29 mouse cellular contexts compared by ENCODE assay signal in genomic region chr2:20947036-20947435, GRCm38 (mm10). TPM values are rescaled to one million over a fixed set of nuclear protein-coding genes. Genes with fewer than 3 reads are reported as not detected.
A peak's percentile ranks its signal among the peaks of the same experiment; 100 is the strongest.
DNase-seq lines count a peak whose midpoint lies in the region; ATAC-seq and TF ChIP-seq lines count a peak whose summit lies in the region.
"Had no signal": no experiment of that assay in that cellular context is flagged by ENCODE, and none has a peak within 500 bp of the region (broad histone marks: within the 10 kb centered on the region; RNA-seq: fewer than 3 reads in every experiment).

No protein-coding gene starts in this region.

- no peak for TF ChIP-seq CTCF in heart, postnatal 0 days (IDR thresholded peaks at IDR 0.05; ENCODE audit: low read depth)
- no peak for TF ChIP-seq CTCF in liver, embryonic 14.5 days (IDR thresholded peaks at IDR 0.05; ENCODE audit: low read depth)

- H3K27ac ChIP-seq in heart, embryonic 11.5 days (ENCODE audit: low read depth, low read length), result 0 out of 2 replicates have a peak overlapping the region, but pooled peaks have one; percentile 17
- peak overlapping the region; percentile 68 for H3K27ac ChIP-seq in heart, postnatal 0 days (ENCODE audit: low read depth)
- H3K27ac ChIP-seq in brown adipose tissue, adult 24 weeks (replicated peaks; ENCODE audit: low read depth, low read length), result 0 out of 2 replicates have a peak overlapping the region, but pooled peaks have one; percentile 0
- H3K27ac ChIP-seq in liver, embryonic 14.5 days, result peak overlapping the region; percentile 34; the same call in 1 of the 2 replicates
- H3K27ac ChIP-seq: embryonic facial prominence, embryonic 15.5 days; gastrocnemius, adult 2 months; hindbrain, embryonic 12.5 days; left cerebral cortex, adult 2 months; neural tube, embryonic 15.5 days; stomach, postnatal 0 days had no signal

- H3K4me3 ChIP-seq in heart, embryonic 11.5 days (ENCODE audit: low read depth, low read length), result no peak overlapping the region
- H3K4me3 ChIP-seq in heart, postnatal 0 days (ENCODE audit: low read depth, low read length), result no peak overlapping the region
- no peak overlapping the region for H3K4me3 ChIP-seq in brown adipose tissue, adult 24 weeks (ENCODE audit: insufficient read depth, low read depth, low read length)
- no peak overlapping the region for H3K4me3 ChIP-seq in liver, embryonic 14.5 days (ENCODE audit: insufficient read depth in 1 of 2, low read depth in 2 of 2, low read length in 2 of 2)
- H3K4me3 ChIP-seq: embryonic facial prominence, embryonic 15.5 days; gastrocnemius, adult 2 months; hindbrain, embryonic 12.5 days; left cerebral cortex, adult 2 months; neural tube, embryonic 15.5 days had no signal

- H3K4me1 ChIP-seq in heart, embryonic 11.5 days (ENCODE audit: control insufficient read depth, insufficient read depth, low read length), result peaks cover 22% of the 10 kb centered on the region
- peaks cover 22% of the 10 kb centered on the region for H3K4me1 ChIP-seq in heart, postnatal 0 days (ENCODE audit: control insufficient read depth, insufficient read depth)
- H3K4me1 ChIP-seq in brown adipose tissue, adult 24 weeks (ENCODE audit: control insufficient read depth, insufficient read depth, insufficient read length, low read length), result peaks cover 5% of the 10 kb centered on the region; the same call in 1 of the 2 replicates
- peaks cover 19 to 31% of the 10 kb centered on the region in 2 experiments for H3K4me1 ChIP-seq in liver, embryonic 14.5 days (replicated peaks; ENCODE audit: control insufficient read depth in 2 of 2, insufficient read depth in 2 of 2, low read length in 1 of 2)

- no peaks in the 10 kb centered on the region for H3K36me3 ChIP-seq in heart, embryonic 11.5 days (ENCODE audit: control insufficient read depth, insufficient read depth, low read length)
- H3K36me3 ChIP-seq in heart, postnatal 0 days (replicated peaks; ENCODE audit: control insufficient read depth, insufficient read depth, low read length), result 0 out of 2 replicates have a peak, but pooled peaks cover 2% of the 10 kb centered on the region
- H3K36me3 ChIP-seq in liver, embryonic 14.5 days (replicated peaks; ENCODE audit: control insufficient read depth, insufficient read depth, low read depth), result no peaks in the 10 kb centered on the region
- H3K36me3 ChIP-seq: embryonic facial prominence, embryonic 15.5 days; hindbrain, embryonic 12.5 days; neural tube, embryonic 15.5 days had no signal

- intact Hi-C loops in heart, postnatal 14 days (cut with DNase I), result loop anchor here (5.0 kb wide), 1 partner anchor 40 kb away; no protein-coding TSS in a partner anchor

- no peaks in the 10 kb centered on the region for H3K27me3 ChIP-seq in heart, embryonic 11.5 days (ENCODE audit: control insufficient read depth, insufficient read depth, low read length)
- H3K27me3 ChIP-seq in heart, postnatal 0 days (ENCODE audit: control insufficient read depth, insufficient read depth, low read length), result no peaks in the 10 kb centered on the region
- no peaks in the 10 kb centered on the region for H3K27me3 ChIP-seq in liver, embryonic 14.5 days (ENCODE audit: control insufficient read depth, insufficient read depth, low read length)
- H3K27me3 ChIP-seq: CH12.LX; embryonic facial prominence, embryonic 15.5 days; hindbrain, embryonic 12.5 days; neural tube, embryonic 15.5 days; Patski had no signal

- no peak overlapping the region for H3K9ac ChIP-seq in heart, embryonic 11.5 days (ENCODE audit: low read depth, low read length)
- no peak overlapping the region; the same call in 1 of the 2 replicates for H3K9ac ChIP-seq in heart, postnatal 0 days (replicated peaks; ENCODE audit: low read depth, low read length)
- H3K9ac ChIP-seq in liver, embryonic 14.5 days (replicated peaks), result no peak overlapping the region
- H3K9ac ChIP-seq: embryonic facial prominence, embryonic 15.5 days; hindbrain, embryonic 12.5 days; neural tube, embryonic 15.5 days had no signal

- no peak for ATAC-seq in heart, embryonic 11.5 days (replicated peaks; ENCODE audit: insufficient number of reproducible peaks, low FRiP score, low TSS enrichment)
- ATAC-seq in heart, postnatal 0 days (ENCODE audit: insufficient read depth, low read depth), result no peak
- ATAC-seq in liver, embryonic 14.5 days (ENCODE audit: insufficient read depth), result peak; percentile 32; the same call in 1 of the 2 replicates
- ATAC-seq in CD4-positive, CD25-positive, alpha-beta regulatory T cell, adult 4 months, result no peak
- ATAC-seq: forebrain, embryonic 14.5 days; Patski had no signal

- no peak overlapping the region for H3K4me2 ChIP-seq in heart, embryonic 11.5 days
- H3K4me2 ChIP-seq in heart, postnatal 0 days (ENCODE audit: low read depth, low read length), result no peak overlapping the region
- H3K4me2 ChIP-seq in liver, embryonic 14.5 days (ENCODE audit: low read depth), result peak overlapping the region; percentile 16; the same call in 1 of the 2 replicates
- H3K4me2 ChIP-seq: embryonic facial prominence, embryonic 15.5 days; hindbrain, embryonic 12.5 days; midbrain, embryonic 11.5 days; neural tube, embryonic 15.5 days had no signal

- H3K9me3 ChIP-seq in heart, embryonic 11.5 days (replicated peaks; ENCODE audit: control insufficient read depth, low read length), result no peaks in the 10 kb centered on the region
- H3K9me3 ChIP-seq in heart, postnatal 0 days (replicated peaks; ENCODE audit: control insufficient read depth, low read length), result no peaks in the 10 kb centered on the region
- no peaks in the 10 kb centered on the region for H3K9me3 ChIP-seq in liver, embryonic 14.5 days (ENCODE audit: control insufficient read depth, low read length)
- H3K9me3 ChIP-seq: embryonic facial prominence, embryonic 15.5 days; G1E; hindbrain, embryonic 12.5 days; neural tube, embryonic 15.5 days had no signal

- 53% methylated on average over 1 of the region's 1 CpGs for WGBS in heart, embryonic 11.5 days (ENCODE audit: insufficient replicate concordance)
- 25% methylated on average over 1 of the region's 1 CpGs for WGBS in heart, postnatal 0 days
- 74% methylated on average over 1 of the region's 1 CpGs for WGBS in liver, embryonic 14.5 days (ENCODE audit: insufficient replicate concordance)

- no peak for DNase-seq in heart, adult 8-10 months (ENCODE audit: low spot score)
- no peak for DNase-seq in heart, postnatal 0 days (ENCODE audit: low spot score)
- no peak for DNase-seq in heart, postnatal 14 days
- DNase-seq in liver, embryonic 14.5 days (ENCODE audit: low read depth in 3 of 3, low spot score in 3 of 3), result no peak
- DNase-seq in embryo, embryonic 11 days, result no peak
- DNase-seq: adrenal gland, adult 2 months; cerebellum, adult 2 months; cerebellum, postnatal 36 days; gastrocnemius, adult 2 months; kidney, adult 8-10 months; kidney, postnatal 10 days; left cerebral cortex, postnatal 4 days; lung, adult 18-20 months; lung, postnatal 10 days; thymus, adult 2 months; thymus, postnatal 4 days had no signal

- no peak for TF ChIP-seq EP300 in heart, postnatal 0 days (IDR thresholded peaks at IDR 0.05; ENCODE audit: low read depth)
- TF ChIP-seq EP300 in liver, embryonic 14.5 days (IDR thresholded peaks at IDR 0.05; ENCODE audit: low read depth), result no peak

RNA-seq across cellular contexts. Expression of gene Arhgap21, which starts 21.6 kb away (rescaled TPM):
- 19.3 and 20.4 TPM in 2 replicates for polyA plus RNA-seq in heart, embryonic 11.5 days (2014; fragmentation: Nextera tagmentation; extraction: Ambion mirVana)
- 10 to 100 TPM; 77.8 to 86.8 (median 81.9) TPM for total RNA-seq in heart, adult 8-10 months (2022)
- total RNA-seq in heart, postnatal 0 days (2014; rRNA removed; ENCODE audit: low replicate concordance), result 66.7 and 77.3 TPM in 2 replicates
- polyA plus RNA-seq in heart, postnatal 0 days (2015; fragmentation: Nextera tagmentation; extraction: Ambion mirVana), result 10.1 and 11.4 TPM in 2 replicates
- total RNA-seq in heart, postnatal 14 days (2021), result 10 to 100 TPM; 84.5 to 91.7 TPM
- 17.9 and 27.0 TPM in 2 replicates for polyA plus RNA-seq in brown adipose tissue, adult 24 weeks (2012; ENCODE audit: insufficient read depth, insufficient read length, missing spikeins)
- 6.7 and 10.9 TPM in 2 replicates for polyA plus RNA-seq in liver, embryonic 14.5 days (2012; rRNA removed)
- 8.4 and 9.0 TPM in 2 replicates for polyA plus RNA-seq in liver, embryonic 14.5 days (2014; fragmentation: Nextera tagmentation; extraction: Ambion mirVana)
- polyA plus RNA-seq in CD4-positive, CD25-positive, alpha-beta regulatory T cell, adult 4 months (2017; shearing (Covaris generic)), result 1 to 10 TPM; 1.3 to 1.7 TPM

Comparison
In these comparisons a context has a peak if more than half of its experiments do, and no peak if none do; other contexts are left out.
1. H3K27ac ChIP-seq: peak in every context shown above with its lines; median percentile 68 in heart, postnatal 0 days; 34 in liver, embryonic 14.5 days; 17 in heart, embryonic 11.5 days; 0 in brown adipose tissue, adult 24 weeks.